Mouse (Mus musculus) heart, embryonic 10.5 days (tissue): Measurements from ENCODE around the gene Prdm16. TPM values are rescaled to one million over a fixed set of nuclear protein-coding genes. Genes with fewer than 3 reads are reported as not detected.

Experiments
- DNase-seq: peaks from one replicate; pipeline ENCODE4 v3.0.0-alpha.2; 2017; ENCODE audit warnings: low spot score
- H3K27ac ChIP-seq: fragments of 300-500 bp; sonication (generic); 2 replicates; pipeline ENCODE4 v1.5.1; 2016; ENCODE audit warnings: mild to moderate bottlenecking
- H3K27me3 ChIP-seq: fragments of 300-500 bp; sonication (generic); 2 replicates; pipeline ENCODE4 v1.6.1; 2016; ENCODE audit warnings: mild to moderate bottlenecking; ENCODE audit not compliant: poor library complexity, insufficient read depth, severe bottlenecking
- H3K36me3 ChIP-seq: fragments of 300-500 bp; sonication (generic); 2 replicates; pipeline ENCODE4 v1.6.1; 2016; ENCODE audit warnings: mild to moderate bottlenecking, moderate library complexity
- H3K4me1 ChIP-seq: fragments of 300-500 bp; sonication (generic); 2 replicates; pipeline ENCODE4 v1.6.1; 2016; ENCODE audit warnings: mild to moderate bottlenecking
- H3K4me3 ChIP-seq: fragments of 300-500 bp; sonication (generic); 2 replicates; pipeline ENCODE4 v1.5.1; 2016; ENCODE audit warnings: mild to moderate bottlenecking, moderate library complexity
- H3K9me3 ChIP-seq: fragments of 300-500 bp; sonication (generic); 2 replicates; pipeline ENCODE4 v1.6.1; 2016; ENCODE audit warnings: mild to moderate bottlenecking, moderate library complexity
- WGBS: fragments of 180-500 bp; shearing (Covaris S2); methylation state at CpG from one replicate; pipeline ENCODE4 v1.1.7; 2016; 5-methylcytosine and 5-hydroxymethylcytosine counted together
- polyA plus RNA-seq: library from polyadenylated mRNA; unstranded; fragments of >200 nt; fragmentation: Nextera tagmentation; extraction: Ambion mirVana; gene quantifications from 2 replicates; pipeline ENCODE4 v1.2.1, GENCODE M21; 2016

The Prdm16 gene
- polyA plus RNA-seq, 1 experiment from 2014 or later = 13.9 TPM

DNA sequence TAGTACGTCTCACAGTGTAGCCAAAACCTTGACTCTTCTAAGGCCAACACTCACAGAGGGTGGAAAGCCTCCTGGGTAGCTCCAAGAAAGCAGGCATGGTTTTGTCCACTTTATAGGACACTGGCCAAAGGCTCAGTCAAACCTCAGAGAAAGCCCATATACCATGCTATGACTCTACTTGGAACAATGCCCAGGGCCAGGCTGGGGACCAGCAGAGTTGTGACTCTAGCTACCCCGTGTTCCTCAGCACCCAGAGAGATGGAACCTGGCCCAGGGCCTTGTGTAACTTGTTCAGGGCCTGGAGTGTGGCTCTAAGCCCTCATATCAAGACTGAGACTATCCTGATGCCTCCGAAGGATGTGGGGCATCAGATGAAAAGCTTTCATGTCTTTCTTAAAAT, 178.9 kb downstream of the Prdm16 start:
- 82% methylated on average over 3 of the region's 3 CpGs for WGBS

GRCm38 (mm10) chr4:154456265-154456822, 180.3 kb downstream of the Prdm16 start:
- Histone ChIP-seq H3K27me3 (peaks cover 62% of the 10 kb centered on the region), H3K27ac (no peak overlapping the region), H3K4me1 (peaks cover 42% of the 10 kb centered on the region), H3K9me3 (no peaks in the 10 kb centered on the region), H3K4me3 (no peak overlapping the region), H3K36me3 (no peaks in the 10 kb centered on the region)
- DNase-seq = no peak
- WGBS = 63% methylated on average over 11 of the region's 11 CpGs

More for the DNA sequence above, 178.9 kb downstream of the Prdm16 start:
- peaks cover 28% of the 10 kb centered on the region for H3K4me1 ChIP-seq
- H3K9me3 ChIP-seq = no peaks in the 10 kb centered on the region
- H3K4me3 ChIP-seq = no peak overlapping the region
- peaks cover 74% of the 10 kb centered on the region for H3K27me3 ChIP-seq
- H3K27ac ChIP-seq = no peak overlapping the region
- no peaks in the 10 kb centered on the region for H3K36me3 ChIP-seq
- DNase-seq = no peak

DNA sequence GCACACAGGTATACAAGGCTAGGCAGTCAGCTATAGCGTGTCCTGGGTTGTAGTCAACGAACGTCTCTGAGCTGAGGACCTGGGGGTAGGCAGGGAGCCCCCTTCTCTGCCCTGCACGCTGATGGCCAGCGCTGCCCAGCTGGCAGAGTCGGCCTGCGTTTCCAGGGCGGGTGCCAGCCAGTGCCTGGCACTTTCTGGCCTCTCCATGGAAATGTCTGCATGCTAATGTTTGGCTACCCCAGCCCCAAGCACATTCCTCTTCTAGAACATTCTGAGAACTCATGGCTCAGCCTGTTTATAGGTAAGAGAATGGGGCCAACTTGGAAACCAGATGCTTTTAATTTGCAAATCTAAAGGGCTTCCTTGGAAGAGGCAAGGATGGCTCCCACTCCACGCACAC, 186.2 kb downstream of the Prdm16 start:
- Histone ChIP-seq H3K4me1 (peaks cover 86% of the 10 kb centered on the region), H3K36me3 (no peaks in the 10 kb centered on the region), H3K27me3 (peaks cover 57% of the 10 kb centered on the region), H3K27ac (0 out of 2 replicates have a peak overlapping the region, but pooled peaks have one; percentile 32), H3K4me3 (no peak overlapping the region), H3K9me3 (no peaks in the 10 kb centered on the region)
- no peak for DNase-seq
- WGBS = 92% methylated on average over 9 of the region's 9 CpGs

DNA sequence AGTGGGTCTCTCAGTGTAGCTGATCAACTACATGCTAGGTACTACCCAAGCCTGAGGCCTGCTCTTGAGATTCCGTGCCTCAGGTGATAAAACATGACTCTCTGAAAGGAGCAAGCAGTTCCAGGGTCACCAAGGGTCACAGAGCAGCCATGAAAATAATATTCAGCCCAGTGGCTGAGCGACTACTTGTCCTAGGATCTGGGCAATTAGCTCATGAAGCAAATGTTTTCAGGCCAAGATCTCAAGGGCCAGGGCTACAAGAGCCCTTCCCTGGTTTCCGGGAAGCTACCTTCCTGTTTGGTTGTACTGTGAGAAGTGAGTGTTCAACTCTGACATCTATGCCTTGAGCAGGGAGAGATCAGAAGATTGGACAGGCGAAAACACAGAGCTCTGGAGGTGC, 186.6 kb downstream of the Prdm16 start:
- 68% methylated on average over 4 of the region's 4 CpGs for WGBS
- Histone ChIP-seq H3K4me1 (peaks cover 88% of the 10 kb centered on the region), H3K4me3 (no peak overlapping the region), H3K27me3 (peaks cover 56% of the 10 kb centered on the region), H3K9me3 (no peaks in the 10 kb centered on the region), H3K27ac (no peak overlapping the region; the same call in 1 of the 2 replicates), H3K36me3 (no peaks in the 10 kb centered on the region)
- DNase-seq = no peak

DNA sequence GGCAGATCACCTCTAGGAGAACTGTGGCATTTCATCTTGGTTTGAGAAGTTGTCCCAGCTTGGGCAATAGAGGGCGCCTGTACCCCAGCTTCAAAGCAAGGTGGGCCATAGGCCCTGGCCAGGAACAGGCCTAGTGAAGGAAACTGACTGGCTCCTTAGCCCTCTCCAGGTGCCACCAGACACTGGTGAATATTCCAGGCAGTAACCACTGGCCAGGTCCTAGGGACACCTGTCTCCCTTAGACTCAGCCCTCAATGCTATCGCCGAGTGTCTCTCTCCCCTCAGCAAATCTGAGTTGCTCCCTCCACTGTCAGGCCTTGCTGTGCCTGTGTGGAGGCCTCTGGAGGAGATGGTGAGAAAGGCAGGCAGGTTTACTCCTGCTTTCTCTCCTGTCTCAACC, 187.3 kb downstream of the Prdm16 start:
- no peak for DNase-seq
- Histone ChIP-seq H3K4me1 (peaks cover 88% of the 10 kb centered on the region), H3K36me3 (no peaks in the 10 kb centered on the region), H3K27me3 (peaks cover 55% of the 10 kb centered on the region), H3K9me3 (no peaks in the 10 kb centered on the region), H3K4me3 (no peak overlapping the region), H3K27ac (peak overlapping the region; percentile 38; the same call in 1 of the 2 replicates)
- 24% methylated on average over 3 of the region's 3 CpGs for WGBS

- no peak for DNase-seq
- H3K27ac ChIP-seq = peak overlapping the region; percentile 44; the same call in 1 of the 2 replicates
- H3K4me1 ChIP-seq = peaks cover 87% of the 10 kb centered on the region
- no peaks in the 10 kb centered on the region for H3K9me3 ChIP-seq
- WGBS = 54% methylated on average over 9 of the region's 9 CpGs
- no peak overlapping the region for H3K4me3 ChIP-seq
- peaks cover 70% of the 10 kb centered on the region for H3K27me3 ChIP-seq
- no peaks in the 10 kb centered on the region for H3K36me3 ChIP-seq
Measured at GRCm38 (mm10) chr4:154445721-154446120, 191.0 kb downstream of the Prdm16 start.

GRCm38 (mm10) chr4:154442645-154443304, 193.9 kb downstream of the Prdm16 start:
- Histone ChIP-seq H3K4me1 (peaks cover 73% of the 10 kb centered on the region), H3K27me3 (peaks cover 68% of the 10 kb centered on the region), H3K36me3 (no peaks in the 10 kb centered on the region), H3K27ac (peak overlapping the region; percentile 84), H3K4me3 (no peak overlapping the region), H3K9me3 (no peaks in the 10 kb centered on the region)
- WGBS = 19% methylated on average over 9 of the region's 9 CpGs
- peak; percentile 88 for DNase-seq

DNA sequence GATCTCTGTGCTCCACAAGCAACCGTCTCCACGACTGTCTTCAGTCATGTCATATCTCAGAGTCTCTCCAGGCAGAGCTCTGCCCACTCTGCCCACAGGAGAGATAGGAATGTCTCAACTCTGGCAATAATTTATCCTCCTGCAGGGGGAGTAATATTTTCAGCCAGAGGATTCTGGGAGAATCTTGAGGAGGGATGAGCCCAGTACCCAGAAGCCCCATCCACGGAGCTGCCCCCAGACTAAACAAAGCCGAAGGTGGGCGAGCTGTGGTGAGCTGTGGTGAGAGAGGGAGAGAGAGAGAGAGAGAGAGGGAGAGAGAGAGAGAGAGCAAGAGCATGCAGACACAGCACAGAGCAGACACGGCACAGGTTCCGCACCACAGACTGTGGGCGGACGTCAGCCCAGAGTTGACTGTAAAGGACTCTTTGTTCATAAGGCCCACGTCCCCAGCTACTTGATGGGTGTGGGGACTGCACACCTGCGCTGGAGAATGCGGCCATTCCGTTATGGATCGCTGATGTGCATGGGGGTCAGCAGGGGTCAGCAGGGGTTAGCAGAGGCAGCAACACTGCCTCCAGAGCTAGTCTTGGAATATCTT, 197.1 kb downstream of the Prdm16 start:
- WGBS = 74% methylated on average over 14 of the region's 14 CpGs
- no peak for DNase-seq

DNA sequence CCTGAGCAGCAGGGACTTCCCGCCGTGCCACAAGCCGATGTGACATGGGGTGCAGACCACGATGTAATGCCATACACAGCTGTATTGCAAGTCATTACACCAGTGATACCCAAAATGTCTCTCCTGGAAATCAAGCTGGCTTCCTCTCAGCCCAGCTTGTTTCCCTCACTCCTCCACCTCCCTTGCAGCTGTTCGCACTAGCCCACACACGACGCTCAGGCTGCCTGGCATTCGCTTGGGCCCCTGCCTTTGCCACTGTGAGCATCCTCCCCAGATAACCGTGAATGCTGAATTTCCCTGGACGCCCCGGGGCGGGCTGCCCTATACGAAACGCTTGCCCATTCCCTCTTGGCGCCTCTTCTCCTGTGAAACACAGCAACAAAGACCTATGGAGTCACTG, 198.1 kb downstream of the Prdm16 start:
- peaks cover 36% of the 10 kb centered on the region for H3K27me3 ChIP-seq
- no peak overlapping the region for H3K27ac ChIP-seq
- H3K4me3 ChIP-seq = no peak overlapping the region

More for the DNA sequence above, 197.1 kb downstream of the Prdm16 start:
- Histone ChIP-seq H3K27me3 (peaks cover 39% of the 10 kb centered on the region), H3K4me3 (no peak overlapping the region), H3K27ac (peak overlapping the region; percentile 39), H3K36me3 (no peaks in the 10 kb centered on the region), H3K9me3 (no peaks in the 10 kb centered on the region), H3K4me1 (peaks cover 45% of the 10 kb centered on the region)

DNA sequence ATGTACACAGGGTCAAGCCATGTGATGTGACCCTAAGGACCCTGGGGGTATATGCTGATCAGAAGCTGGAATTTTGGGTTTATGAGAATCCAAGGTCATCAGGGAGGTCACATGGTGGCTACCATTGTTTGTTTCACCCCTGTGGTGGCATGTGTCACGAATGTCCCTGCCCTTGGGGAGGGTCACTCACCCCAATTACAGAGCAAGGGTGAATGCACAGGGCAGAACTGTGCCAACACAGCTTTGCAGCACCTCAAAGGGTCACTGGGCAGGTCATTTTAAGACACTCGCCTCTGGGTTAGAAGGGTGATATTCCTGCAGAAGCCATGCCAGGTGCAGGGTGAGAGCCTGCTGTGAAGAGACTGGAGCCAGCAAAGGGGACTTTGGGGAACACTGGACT, 206.9 kb downstream of the Prdm16 start:
- Histone ChIP-seq H3K4me1 (peaks cover 35% of the 10 kb centered on the region), H3K27me3 (peaks cover 53% of the 10 kb centered on the region), H3K27ac (no peak overlapping the region), H3K4me3 (no peak overlapping the region), H3K36me3 (no peaks in the 10 kb centered on the region), H3K9me3 (no peaks in the 10 kb centered on the region)
- no peak for DNase-seq
- 75% methylated on average over 2 of the region's 2 CpGs for WGBS

More for the DNA sequence above, 198.1 kb downstream of the Prdm16 start:
- Histone ChIP-seq H3K4me1 (peaks cover 35% of the 10 kb centered on the region), H3K9me3 (no peaks in the 10 kb centered on the region), H3K36me3 (no peaks in the 10 kb centered on the region)
- no peak for DNase-seq
- WGBS = 78% methylated on average over 15 of the region's 15 CpGs

DNA sequence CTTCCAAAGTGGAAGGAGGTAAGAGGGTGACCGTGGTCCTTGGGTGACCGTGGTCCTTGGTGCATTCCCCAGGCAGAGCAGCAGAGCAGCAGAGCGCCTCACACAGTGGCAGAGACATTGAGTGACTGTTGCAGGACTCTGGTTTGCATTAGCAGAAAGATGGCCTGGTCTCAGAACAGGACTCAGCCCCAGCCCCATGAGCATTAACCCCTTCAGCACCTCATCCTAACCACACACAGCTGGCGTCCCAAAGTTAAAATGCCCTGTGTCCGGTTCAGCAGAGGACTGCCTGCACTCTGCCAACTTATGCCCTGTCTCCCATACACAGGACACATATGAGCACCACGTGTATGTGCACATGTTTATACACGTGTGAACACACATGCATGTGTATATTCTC, 209.8 kb downstream of the Prdm16 start:
- WGBS = 63% methylated on average over 7 of the region's 7 CpGs
- peaks cover 46% of the 10 kb centered on the region for H3K27me3 ChIP-seq

DNA sequence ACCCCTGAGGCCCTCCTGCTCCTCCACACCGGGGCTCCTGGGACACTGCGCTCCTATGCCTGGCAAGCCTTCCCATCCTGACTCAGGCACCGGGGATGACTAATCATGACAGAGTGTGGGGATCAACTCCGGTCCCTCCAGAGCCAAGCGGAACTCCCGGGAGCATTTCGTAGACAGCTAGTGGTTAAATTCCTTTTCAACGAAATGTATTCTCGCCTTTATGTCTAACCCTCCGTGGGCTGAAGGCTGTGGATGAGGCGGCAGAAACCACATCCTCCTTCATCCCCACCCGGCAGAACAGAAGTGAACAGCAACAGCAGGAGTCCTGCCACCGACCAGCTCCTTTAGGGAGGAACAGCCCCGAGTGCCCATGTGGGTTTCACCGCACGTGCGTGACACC, 211.4 kb downstream of the Prdm16 start:
- peak overlapping the region; percentile 17; the same call in 1 of the 2 replicates for H3K27ac ChIP-seq
- DNase-seq = no peak
- peaks cover 47% of the 10 kb centered on the region for H3K27me3 ChIP-seq
- H3K4me3 ChIP-seq = no peak overlapping the region
- H3K36me3 ChIP-seq = no peaks in the 10 kb centered on the region
- no peaks in the 10 kb centered on the region for H3K9me3 ChIP-seq
- peaks cover 61% of the 10 kb centered on the region for H3K4me1 ChIP-seq
- 66% methylated on average over 17 of the region's 17 CpGs for WGBS

More for the DNA sequence above, 209.8 kb downstream of the Prdm16 start:
- Histone ChIP-seq H3K4me3 (no peak overlapping the region), H3K4me1 (peaks cover 61% of the 10 kb centered on the region), H3K36me3 (no peaks in the 10 kb centered on the region), H3K27ac (0 out of 2 replicates have a peak overlapping the region, but pooled peaks have one; percentile 2), H3K9me3 (no peaks in the 10 kb centered on the region)
- DNase-seq = no peak

DNA sequence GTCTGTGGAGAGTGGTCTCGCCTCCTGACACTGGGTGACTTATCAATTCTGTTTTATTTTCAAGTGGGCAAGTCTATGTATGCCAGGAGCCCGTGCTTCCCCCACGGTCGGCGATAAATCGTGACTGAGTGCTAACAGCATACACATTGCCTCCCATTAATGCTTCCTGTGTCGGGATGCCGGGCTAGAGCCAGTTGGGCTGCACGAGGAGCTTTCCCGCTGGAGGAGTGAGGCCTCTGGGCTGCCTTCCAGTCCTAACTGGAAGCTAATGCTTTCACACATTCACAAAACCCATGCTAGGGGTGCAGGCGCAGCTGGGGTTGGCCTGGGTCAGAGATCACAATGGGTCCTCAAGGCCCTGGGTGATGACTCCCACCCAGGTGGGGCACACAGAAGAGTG, 212.0 kb downstream of the Prdm16 start:
- no peak for DNase-seq
- H3K4me3 ChIP-seq = no peak overlapping the region
- no peaks in the 10 kb centered on the region for H3K9me3 ChIP-seq
- peaks cover 61% of the 10 kb centered on the region for H3K4me1 ChIP-seq
- H3K27ac ChIP-seq = 0 out of 2 replicates have a peak overlapping the region, but pooled peaks have one; percentile 60
- no peaks in the 10 kb centered on the region for H3K36me3 ChIP-seq
- 41% methylated on average over 11 of the region's 11 CpGs for WGBS
- peaks cover 46% of the 10 kb centered on the region for H3K27me3 ChIP-seq
